Mouse (Mus musculus): ENCODE results near the gene Zrsr1. TPM values are rescaled to one million over a fixed set of nuclear protein-coding genes. Genes with fewer than 3 reads are reported as not detected.

The Zrsr1 gene
- polyA plus RNA-seq, 1 experiment = 14.8 TPM

DNA sequence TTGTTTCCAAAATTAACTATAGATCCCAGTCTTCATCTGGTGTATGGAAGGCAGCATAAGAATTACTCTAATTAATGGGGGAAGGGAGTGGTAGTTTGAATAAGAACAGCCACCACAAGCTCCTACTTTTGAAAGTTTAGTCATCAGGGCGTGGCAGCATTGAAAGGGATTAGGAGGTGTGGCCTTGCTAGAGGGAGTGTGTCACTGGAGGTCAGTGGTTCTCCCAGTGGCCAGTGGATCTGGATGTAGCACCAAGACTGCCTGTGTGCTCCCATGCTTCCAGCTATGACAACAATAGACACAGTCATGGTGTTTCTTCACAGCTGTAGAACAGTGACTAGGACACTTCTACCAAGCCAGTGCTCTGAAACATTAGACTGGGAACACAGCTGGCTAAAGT is 22.7 kb upstream of the Zrsr1 start:
- DNase-seq (ENCODE audit: low read depth) = no peak

DNA sequence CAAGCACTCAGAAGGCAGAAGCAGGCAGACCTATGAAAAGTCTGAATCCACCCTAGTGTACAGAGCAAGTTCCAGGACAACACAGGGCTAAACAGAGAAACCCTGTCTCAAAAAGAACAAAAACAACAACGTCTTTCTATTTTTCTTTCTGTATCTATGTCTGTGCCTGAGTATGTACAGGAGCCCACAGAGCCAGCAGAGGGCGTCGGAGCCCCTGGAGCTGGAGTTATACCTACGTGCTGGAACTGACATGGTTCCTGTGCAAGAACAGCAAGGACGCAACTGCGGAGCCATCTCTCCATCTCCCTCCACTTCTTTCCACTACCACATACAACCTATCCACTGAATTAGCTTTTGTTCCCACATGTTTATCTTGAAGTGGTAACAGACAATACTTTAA is 21.7 kb upstream of the Zrsr1 start:
- TF ChIP-seq CTCF (IDR thresholded peaks at IDR 0.05; ENCODE audit: borderline replicate concordance, extremely low read depth, insufficient read depth, insufficient read length) = no peak
- TF ChIP-seq POLR2A (IDR thresholded peaks at IDR 0.05; ENCODE audit: borderline replicate concordance, extremely low read depth, insufficient read depth, insufficient read length, poor library complexity, severe bottlenecking) = no peak
- no peak for DNase-seq (ENCODE audit: low read depth)

More for the DNA sequence above, 22.7 kb upstream of the Zrsr1 start:
- TF ChIP-seq POLR2A (IDR thresholded peaks at IDR 0.05; ENCODE audit: borderline replicate concordance, extremely low read depth, insufficient read depth, insufficient read length, poor library complexity, severe bottlenecking) (no peak), CTCF (IDR thresholded peaks at IDR 0.05; ENCODE audit: borderline replicate concordance, extremely low read depth, insufficient read depth, insufficient read length) (no peak)

DNA sequence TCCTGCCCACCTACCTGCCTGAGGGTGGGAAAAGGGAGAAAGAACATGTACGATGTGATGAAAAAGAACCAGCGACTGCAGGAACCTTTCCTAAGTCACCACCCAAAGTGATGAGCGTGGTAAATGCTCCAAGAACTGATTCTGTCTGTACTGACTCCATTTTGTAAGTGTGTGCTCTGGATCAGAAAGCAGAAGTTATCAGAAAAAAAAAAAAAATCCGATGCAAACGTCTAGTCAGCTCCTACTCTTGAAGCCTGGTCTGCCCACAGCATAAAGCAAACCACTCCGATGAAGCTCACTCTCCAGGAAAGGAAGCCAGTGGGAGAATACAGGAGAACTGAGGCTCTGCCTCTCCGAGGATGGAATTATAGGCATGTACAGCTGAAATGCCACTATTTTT is 19.1 kb upstream of the Zrsr1 start:
- TF ChIP-seq CTCF (IDR thresholded peaks at IDR 0.05; ENCODE audit: borderline replicate concordance, extremely low read depth, insufficient read depth, insufficient read length) (no peak), POLR2A (IDR thresholded peaks at IDR 0.05; ENCODE audit: borderline replicate concordance, extremely low read depth, insufficient read depth, insufficient read length, poor library complexity, severe bottlenecking) (no peak)
- DNase-seq (ENCODE audit: low read depth) = no peak

DNA sequence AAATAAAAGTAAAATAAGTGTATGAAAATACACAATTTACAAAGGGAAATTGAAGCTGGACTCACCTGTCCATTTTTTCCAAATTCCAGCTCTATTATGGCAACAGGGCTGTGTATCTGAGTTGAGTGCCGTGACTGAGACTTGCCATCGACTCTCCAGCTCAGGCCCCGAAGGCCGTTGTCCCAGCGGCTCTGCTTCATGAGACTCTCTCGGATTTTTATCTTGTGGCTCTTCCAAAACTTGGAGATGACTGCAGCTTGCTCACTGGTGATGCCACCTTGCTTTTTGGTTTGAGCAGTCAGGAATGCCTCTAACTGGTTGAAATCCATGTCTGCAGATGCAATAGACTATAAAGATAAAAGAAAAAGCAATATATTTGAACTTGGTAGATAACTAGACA is 15.5 kb upstream of the Zrsr1 start:
- no peak for TF ChIP-seq CTCF (IDR thresholded peaks at IDR 0.05; ENCODE audit: borderline replicate concordance, extremely low read depth, insufficient read depth, insufficient read length)
- no peak for TF ChIP-seq POLR2A (IDR thresholded peaks at IDR 0.05; ENCODE audit: borderline replicate concordance, extremely low read depth, insufficient read depth, insufficient read length, poor library complexity, severe bottlenecking)

DNA sequence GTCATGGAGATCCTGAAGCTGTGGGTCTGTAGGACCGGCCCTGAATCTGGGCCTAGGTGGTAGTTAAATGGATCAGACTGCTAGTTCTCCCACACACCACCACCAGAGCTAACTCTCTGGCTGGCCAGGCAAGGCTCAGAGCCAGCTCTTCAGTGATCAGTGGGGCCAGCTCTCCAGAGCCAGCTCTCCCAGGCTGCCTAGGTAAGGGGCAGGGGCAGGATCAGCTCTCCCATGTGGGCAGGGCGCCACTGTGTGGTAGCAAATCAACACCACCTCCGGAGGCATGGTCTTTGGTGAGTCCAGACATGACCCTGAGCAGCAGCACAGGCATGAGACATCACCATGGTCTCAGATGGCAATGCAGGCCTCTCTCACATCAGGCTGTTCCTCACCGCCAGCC is 15.0 kb upstream of the Zrsr1 start:
- TF ChIP-seq CTCF (IDR thresholded peaks at IDR 0.05; ENCODE audit: borderline replicate concordance, extremely low read depth, insufficient read depth, insufficient read length) = peak; percentile 39; the same call in 1 of the 2 replicates
- no peak for TF ChIP-seq POLR2A (IDR thresholded peaks at IDR 0.05; ENCODE audit: borderline replicate concordance, extremely low read depth, insufficient read depth, insufficient read length, poor library complexity, severe bottlenecking)
- peak; percentile 18 for DNase-seq (ENCODE audit: low read depth)

More for the DNA sequence above, 15.5 kb upstream of the Zrsr1 start:
- no peak for DNase-seq (ENCODE audit: low read depth)

DNA sequence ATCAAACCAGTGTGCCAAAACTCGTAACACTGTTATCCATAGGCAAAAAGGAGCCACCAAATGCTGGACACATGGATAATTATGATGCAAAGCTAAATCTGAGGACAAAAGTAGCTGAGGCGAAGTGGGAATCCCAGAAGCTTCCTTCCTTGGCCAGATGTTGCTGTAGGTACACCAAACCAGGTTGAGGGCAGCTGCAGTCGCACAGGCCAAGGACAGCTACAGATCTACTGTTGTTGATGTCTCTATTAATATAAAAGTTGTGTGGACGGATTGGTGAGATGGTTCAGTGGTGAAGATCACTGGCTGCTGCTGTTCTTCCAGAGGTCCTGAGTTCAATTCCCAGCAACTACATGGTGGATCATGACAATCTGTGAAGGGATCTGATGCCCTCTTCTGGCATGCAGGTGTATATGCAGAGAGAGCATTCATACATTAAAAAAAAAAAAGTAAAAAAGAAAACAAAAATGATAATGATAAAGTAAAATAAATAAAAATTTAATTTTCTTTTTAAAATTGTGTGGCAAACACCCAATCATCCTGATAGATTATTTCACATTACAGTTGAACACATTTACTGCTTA is 13.9 kb upstream of the Zrsr1 start:
- TF ChIP-seq POLR2A (IDR thresholded peaks at IDR 0.05; ENCODE audit: borderline replicate concordance, extremely low read depth, insufficient read depth, insufficient read length, poor library complexity, severe bottlenecking) = no peak
- no peak for DNase-seq (ENCODE audit: low read depth)

DNA sequence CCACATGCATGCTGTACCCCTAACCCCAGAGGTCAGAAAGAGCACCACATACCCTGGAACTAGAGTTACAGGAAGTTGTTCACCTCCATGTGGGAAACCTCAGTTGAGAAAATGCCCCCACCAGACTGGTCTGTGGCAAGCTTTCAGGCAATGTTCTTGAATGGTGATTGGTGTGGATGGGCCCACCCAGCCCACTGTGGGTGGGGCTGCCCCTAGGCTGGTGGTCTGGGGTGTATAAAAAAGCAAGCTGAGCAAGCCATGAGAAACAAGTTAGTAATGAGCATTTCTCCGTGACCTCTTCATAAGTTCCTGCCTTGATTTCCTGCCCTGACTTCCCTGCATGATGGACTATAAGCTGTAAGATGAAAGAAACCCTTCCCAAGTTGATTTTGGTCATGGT is 9.7 kb upstream of the Zrsr1 start:
- TF ChIP-seq CTCF (IDR thresholded peaks at IDR 0.05; ENCODE audit: borderline replicate concordance, extremely low read depth, insufficient read depth, insufficient read length) = no peak
- TF ChIP-seq POLR2A (IDR thresholded peaks at IDR 0.05; ENCODE audit: borderline replicate concordance, extremely low read depth, insufficient read depth, insufficient read length, poor library complexity, severe bottlenecking) = no peak
- DNase-seq (ENCODE audit: low read depth) = no peak

DNA sequence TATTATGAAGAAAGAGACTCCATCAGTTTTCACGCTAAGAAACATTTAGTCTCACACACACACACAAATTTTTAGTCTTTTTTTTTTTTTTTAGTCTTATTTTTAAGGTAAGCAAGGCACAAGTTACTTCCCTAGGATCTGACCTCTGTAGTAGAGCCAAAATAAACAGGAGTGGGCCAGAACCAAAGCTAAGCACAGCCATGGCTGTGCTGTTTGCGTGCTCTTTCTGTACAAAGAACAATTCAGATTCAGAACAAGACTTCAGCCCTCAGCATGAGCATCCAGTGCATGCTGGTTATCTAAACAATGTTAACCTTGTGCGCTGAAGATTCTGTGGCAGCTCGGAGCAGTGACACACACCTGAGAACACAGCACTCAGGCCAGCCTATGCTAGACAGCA is 7.4 kb upstream of the Zrsr1 start:
- no peak for DNase-seq (ENCODE audit: low read depth)
- no peak for TF ChIP-seq CTCF (IDR thresholded peaks at IDR 0.05; ENCODE audit: borderline replicate concordance, extremely low read depth, insufficient read depth, insufficient read length)
- no peak for TF ChIP-seq POLR2A (IDR thresholded peaks at IDR 0.05; ENCODE audit: borderline replicate concordance, extremely low read depth, insufficient read depth, insufficient read length, poor library complexity, severe bottlenecking)

DNA sequence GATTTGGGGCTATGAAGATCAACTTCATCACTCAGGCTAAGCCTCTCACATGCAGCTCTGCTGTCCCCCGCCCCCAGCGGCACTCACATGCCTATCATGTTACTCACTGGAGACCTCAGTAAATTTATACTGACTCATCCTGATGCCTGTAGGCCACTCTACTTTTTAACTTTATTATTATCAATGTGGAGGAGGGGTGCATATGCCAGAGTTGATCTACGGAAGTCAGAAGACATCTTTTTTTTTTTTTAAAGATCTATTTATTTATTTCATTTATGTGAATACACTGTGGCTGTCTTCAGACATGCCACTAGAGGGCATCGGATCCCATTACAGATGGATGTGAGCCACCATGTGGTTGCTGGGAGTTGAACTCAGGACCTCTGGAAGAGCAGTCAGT is 6.3 kb upstream of the Zrsr1 start:
- DNase-seq (ENCODE audit: low read depth) = no peak
- TF ChIP-seq POLR2A (IDR thresholded peaks at IDR 0.05; ENCODE audit: borderline replicate concordance, extremely low read depth, insufficient read depth, insufficient read length, poor library complexity, severe bottlenecking) (no peak), CTCF (IDR thresholded peaks at IDR 0.05; ENCODE audit: borderline replicate concordance, extremely low read depth, insufficient read depth, insufficient read length) (no peak)

DNA sequence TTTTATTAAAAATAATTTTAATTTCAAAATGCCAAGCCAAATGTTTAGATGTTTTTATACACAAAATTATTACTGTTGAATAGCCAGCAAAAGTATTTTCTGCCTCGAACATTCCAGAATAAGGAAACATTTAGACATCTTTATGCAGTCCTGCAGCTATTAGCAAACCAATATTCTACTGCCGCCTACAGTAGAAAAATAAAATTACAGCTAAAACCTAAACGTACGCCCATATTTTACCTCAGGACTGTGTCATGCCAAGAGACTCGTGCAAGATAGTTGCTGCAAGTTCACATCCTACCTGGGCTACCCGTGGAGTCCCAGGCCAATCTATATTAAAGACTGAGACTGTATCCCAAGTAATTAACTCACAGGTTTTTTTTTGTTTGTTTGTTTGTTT is 2.3 kb upstream of the Zrsr1 start:
- peak; percentile 43 for DNase-seq (ENCODE audit: low read depth)
- TF ChIP-seq CTCF (IDR thresholded peaks at IDR 0.05; ENCODE audit: borderline replicate concordance, extremely low read depth, insufficient read depth, insufficient read length) (no peak), POLR2A (IDR thresholded peaks at IDR 0.05; ENCODE audit: borderline replicate concordance, extremely low read depth, insufficient read depth, insufficient read length, poor library complexity, severe bottlenecking) (no peak)

DNA sequence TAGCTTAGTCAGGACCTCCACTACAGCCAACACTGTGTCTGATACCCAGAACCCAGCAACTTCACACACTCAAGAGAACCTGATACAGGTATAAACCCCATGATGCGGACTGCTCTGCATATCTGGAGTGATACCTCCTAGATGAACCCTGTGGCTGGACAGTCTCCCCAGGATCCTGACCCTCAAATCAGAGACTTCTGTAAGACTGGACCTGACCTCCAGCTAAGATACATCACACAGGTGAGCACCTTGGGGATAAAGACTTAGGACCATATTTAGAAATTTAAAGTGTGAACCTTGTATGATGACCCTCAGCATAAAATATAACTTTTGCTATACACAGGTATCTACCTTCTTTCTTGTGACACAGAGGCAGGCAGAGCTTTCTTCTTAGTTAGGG is 1.3 kb upstream of the Zrsr1 start:
- TF ChIP-seq CTCF (IDR thresholded peaks at IDR 0.05; ENCODE audit: borderline replicate concordance, extremely low read depth, insufficient read depth, insufficient read length) (no peak), POLR2A (IDR thresholded peaks at IDR 0.05; ENCODE audit: borderline replicate concordance, extremely low read depth, insufficient read depth, insufficient read length, poor library complexity, severe bottlenecking) (no peak)
- no peak for DNase-seq (ENCODE audit: low read depth)

DNA sequence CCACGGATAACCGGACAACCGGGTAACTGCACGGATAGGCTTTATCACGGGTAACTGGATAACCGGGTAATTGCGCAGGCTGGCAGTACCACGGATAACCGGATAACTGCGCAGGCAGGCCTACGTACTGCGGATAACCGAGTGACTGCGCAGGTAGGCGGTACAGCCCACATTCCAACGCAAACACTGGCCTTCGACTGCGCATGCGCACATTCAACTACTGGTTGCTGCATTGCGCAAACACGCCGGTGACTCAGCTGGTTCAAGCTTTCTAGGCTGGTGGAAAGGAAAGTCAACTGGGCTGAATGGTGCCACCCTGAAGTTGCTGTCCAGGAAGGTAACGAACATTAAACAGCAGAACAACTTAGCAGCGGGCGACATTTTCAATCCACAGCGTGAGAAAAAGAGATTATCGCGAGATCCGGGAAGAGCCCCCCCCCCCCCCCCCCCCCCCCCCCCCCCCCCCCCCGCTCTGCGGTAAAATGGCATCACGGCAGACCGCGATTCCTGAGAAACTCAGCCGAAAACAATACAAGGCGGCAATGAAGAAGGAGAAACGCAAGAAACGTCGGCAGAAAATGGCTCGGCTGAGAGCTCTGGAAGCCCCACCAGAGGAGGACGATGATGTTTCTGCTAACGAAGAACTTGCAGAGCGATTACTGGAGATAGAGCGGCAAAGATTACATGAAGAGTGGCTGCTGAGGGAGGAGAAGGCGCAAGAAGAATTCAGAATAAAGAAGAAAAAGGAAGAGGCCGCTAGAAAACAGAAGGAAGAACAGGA is 1.1 kb downstream of the Zrsr1 start:
- TF ChIP-seq POLR2A (IDR thresholded peaks at IDR 0.05; ENCODE audit: borderline replicate concordance, extremely low read depth, insufficient read depth, insufficient read length, poor library complexity, severe bottlenecking) (no peak), CTCF (IDR thresholded peaks at IDR 0.05; ENCODE audit: borderline replicate concordance, extremely low read depth, insufficient read depth, insufficient read length) (no peak)
- DNase-seq (ENCODE audit: low read depth) = peak; percentile 90

All from brain, embryonic 14.5 days (tissue).